Mouse (Mus musculus) neural tube, embryonic 14.5 days (tissue): Measurements from ENCODE around the gene Mllt6. TPM values are rescaled to one million over a fixed set of nuclear protein-coding genes. Genes with fewer than 3 reads are reported as not detected.

Source experiments
- ATAC-seq: fragments of 200-750 bp; cut with Nextera tagmentation; 2 replicates; pipeline ENCODE4 v1.8.0; 2017; ENCODE audit warnings: low read depth, mild to moderate bottlenecking, moderate TSS enrichment, moderate library complexity
- H3K27ac ChIP-seq: fragments of 300-500 bp; sonication (generic); 2 replicates; pipeline ENCODE4 v1.5.1; 2014; ENCODE audit warnings: low read depth, mild to moderate bottlenecking, control low read depth, low read length, moderate library complexity, mixed read lengths
- H3K27me3 ChIP-seq: fragments of 300-500 bp; sonication (generic); 2 replicates; pipeline ENCODE4 v1.6.1; 2014; ENCODE audit warnings: low read length; ENCODE audit not compliant: control insufficient read depth, insufficient read depth
- H3K36me3 ChIP-seq: fragments of 300-500 bp; sonication (generic); 2 replicates; pipeline ENCODE4 v1.6.1; 2014; ENCODE audit warnings: low read length, mixed read lengths; ENCODE audit not compliant: control insufficient read depth, insufficient read depth
- H3K4me1 ChIP-seq: fragments of 300-500 bp; sonication (generic); 2 replicates; pipeline ENCODE4 v1.6.1; 2014; ENCODE audit warnings: low read length; ENCODE audit not compliant: control insufficient read depth, insufficient read depth
- H3K4me2 ChIP-seq: fragments of 300-500 bp; sonication (generic); 2 replicates; pipeline ENCODE4 v1.6.1; 2014; ENCODE audit warnings: mild to moderate bottlenecking, low read depth, low read length, control low read depth
- H3K4me3 ChIP-seq: fragments of 300-500 bp; sonication (generic); 2 replicates; pipeline ENCODE4 v1.5.1; 2014; ENCODE audit warnings: low read depth, low read length, control low read depth, mixed read lengths
- H3K9ac ChIP-seq: fragments of 300-500 bp; sonication (generic); replicated peaks from 2 replicates; pipeline ENCODE4 v1.6.1; 2014; ENCODE audit warnings: low read depth, mild to moderate bottlenecking, control low read depth, low read length, mixed read lengths
- H3K9me3 ChIP-seq: fragments of 300-500 bp; sonication (generic); 2 replicates; pipeline ENCODE4 v1.6.1; 2016; ENCODE audit warnings: low read length; ENCODE audit not compliant: control insufficient read depth
- WGBS: fragments of 180-500 bp; shearing (Covaris S2); extraction: QIAGEN DNeasy Blood & Tissue Kit; methylation state at CpG from one replicate; pipeline ENCODE4 v1.1.7; 2014; 5-methylcytosine and 5-hydroxymethylcytosine counted together
- polyA plus RNA-seq: library from polyadenylated mRNA; unstranded; fragments of >200 nt; fragmentation: Nextera tagmentation; extraction: Ambion mirVana; gene quantifications from 2 replicates; pipeline ENCODE4 v1.2.1, GENCODE M21; 2014

The Mllt6 gene
- polyA plus RNA-seq, result 4.7 and 5.1 TPM in 2 replicates

DNA sequence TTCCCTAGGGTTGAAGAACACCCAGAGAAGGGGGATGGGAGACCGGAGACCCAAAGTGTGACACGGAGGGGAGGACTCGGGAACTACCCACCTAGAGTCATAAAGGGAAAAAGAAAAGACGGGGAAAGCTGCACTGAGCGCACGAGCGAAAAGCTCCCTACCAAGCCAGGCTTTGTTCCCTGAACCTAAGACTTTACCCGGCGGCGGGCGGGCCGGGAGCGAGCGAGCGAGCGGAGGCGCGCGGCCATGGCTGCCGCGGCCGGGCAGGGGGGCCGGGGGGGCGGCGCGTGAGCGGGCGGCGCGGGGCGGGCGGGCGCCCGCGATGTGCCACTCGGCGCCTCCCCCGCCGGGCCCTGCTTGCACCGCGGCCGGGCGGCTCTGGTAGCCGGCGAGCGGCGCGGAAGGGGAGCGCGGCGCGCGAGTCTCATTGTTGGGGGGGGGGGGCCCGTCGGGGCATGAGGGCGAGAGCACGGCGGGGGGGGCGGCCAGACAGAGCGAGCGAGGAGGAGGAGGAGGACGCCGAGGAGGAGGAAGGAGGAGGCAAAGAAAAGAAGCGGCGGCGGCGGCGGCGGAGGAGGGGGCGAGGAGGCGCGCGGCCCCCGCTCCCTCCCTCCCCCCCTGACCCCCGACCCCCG lies at the start of gene Mllt6:
Gene Mllt6 (plus strand): TSS at position 522 of the 635 bp plus-strand sequence.
- H3K27me3 ChIP-seq, result peaks cover 13% of the 10 kb centered on the region
- H3K9ac ChIP-seq, result peak within 1 kb of the TSS; percentile 78
- H3K4me2 ChIP-seq, result peak within 1 kb of the TSS; percentile 83
- peak within 1 kb of the TSS; percentile 82 for H3K4me3 ChIP-seq
- ATAC-seq, result peak; percentile 64
- no peaks in the 10 kb centered on the region for H3K36me3 ChIP-seq
- WGBS, result under 1% methylated on average over 26 of the region's 76 CpGs
- no peaks in the 10 kb centered on the region for H3K9me3 ChIP-seq
- H3K4me1 ChIP-seq, result peaks cover 25% of the 10 kb centered on the region
- peak within 1 kb of the TSS; percentile 80 for H3K27ac ChIP-seq

DNA sequence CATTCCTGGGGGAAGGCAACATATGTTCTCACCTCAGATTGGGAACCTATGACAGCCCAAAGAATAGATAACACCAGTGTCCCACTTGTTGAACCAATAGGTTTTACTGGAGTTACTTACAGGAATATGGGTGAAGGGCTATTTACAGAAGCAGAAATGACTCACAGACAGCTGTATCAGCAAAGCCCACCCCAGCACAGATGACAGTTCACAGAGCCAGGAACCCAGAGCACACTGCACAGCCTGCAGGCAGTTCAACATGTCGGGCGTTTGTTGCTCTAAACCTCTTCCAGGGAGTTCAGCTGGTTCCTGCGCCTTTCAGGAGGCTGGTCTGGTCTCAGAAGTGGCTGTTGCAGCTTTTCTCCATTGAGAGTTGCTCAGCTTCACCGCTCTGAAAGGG lies 47.9 kb upstream of the Mllt6 start:
- Histone ChIP-seq H3K4me2 (no peak overlapping the region), H3K9ac (no peak overlapping the region), H3K27me3 (no peaks in the 10 kb centered on the region), H3K9me3 (no peaks in the 10 kb centered on the region), H3K4me1 (no peaks in the 10 kb centered on the region), H3K36me3 (no peaks in the 10 kb centered on the region), H3K4me3 (no peak overlapping the region), H3K27ac (no peak overlapping the region)
- WGBS, result 89% methylated on average over 4 of the region's 4 CpGs
- no peak for ATAC-seq

- Histone ChIP-seq H3K27ac (no peak overlapping the region), H3K36me3 (no peaks in the 10 kb centered on the region), H3K27me3 (0 out of 2 replicates have a peak, but pooled peaks cover under 1% of the 10 kb centered on the region), H3K9ac (no peak overlapping the region), H3K9me3 (no peaks in the 10 kb centered on the region), H3K4me3 (no peak overlapping the region), H3K4me2 (no peak overlapping the region), H3K4me1 (no peaks in the 10 kb centered on the region)
- no peak for ATAC-seq
- WGBS, result 59% methylated on average over 11 of the region's 11 CpGs
Measured at GRCm38 (mm10) chr11:97618368-97618767, 44.8 kb upstream of the Mllt6 start.

DNA sequence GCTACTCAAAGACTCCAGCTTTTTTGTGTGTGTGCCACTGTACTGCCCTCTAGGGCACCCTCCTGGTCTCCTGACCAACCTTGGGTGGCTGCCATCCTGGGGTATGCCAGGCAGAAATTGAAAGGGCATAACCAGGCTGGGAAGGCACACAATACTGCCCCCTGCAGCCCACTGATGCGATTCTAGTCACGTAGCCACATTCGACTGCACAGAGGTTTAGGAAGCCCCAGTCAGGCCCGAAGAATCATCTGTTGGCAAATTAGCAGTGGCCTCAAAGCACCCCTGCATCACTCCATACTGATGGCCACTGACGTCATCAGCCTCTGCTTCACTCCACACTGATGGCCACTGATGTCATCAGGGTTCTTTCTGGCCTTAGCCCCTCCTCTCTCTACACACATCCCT lies 43.8 kb upstream of the Mllt6 start:
- Histone ChIP-seq H3K4me2 (no peak overlapping the region), H3K27me3 (0 out of 2 replicates have a peak, but pooled peaks cover 2% of the 10 kb centered on the region), H3K9ac (no peak overlapping the region), H3K27ac (no peak overlapping the region), H3K9me3 (no peaks in the 10 kb centered on the region), H3K4me1 (no peaks in the 10 kb centered on the region), H3K4me3 (no peak overlapping the region), H3K36me3 (no peaks in the 10 kb centered on the region)
- WGBS, result 48% methylated on average over 5 of the region's 5 CpGs
- no peak; the same call in 1 of the 2 replicates for ATAC-seq

DNA sequence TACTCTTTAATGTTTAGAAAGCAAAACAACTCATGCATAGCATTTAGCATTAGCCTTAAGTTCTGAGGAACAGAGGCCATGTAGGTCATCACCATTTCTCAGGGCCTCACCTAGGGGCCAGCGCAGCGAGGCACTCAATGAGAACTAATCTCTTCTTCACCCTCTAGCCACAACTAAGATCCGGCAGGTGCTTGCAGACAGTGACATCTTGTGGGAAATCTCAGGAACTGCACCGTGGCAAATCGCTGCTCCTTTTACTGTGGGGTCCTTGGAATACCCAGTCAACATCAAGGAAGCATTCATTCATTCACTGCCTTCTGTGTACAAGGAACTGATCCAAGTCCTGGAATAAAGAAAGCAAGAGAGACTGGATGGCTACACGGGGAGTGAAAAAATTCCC lies 40.8 kb upstream of the Mllt6 start:
- peaks cover 7% of the 10 kb centered on the region; the same call in 1 of the 2 replicates for H3K4me1 ChIP-seq
- H3K9me3 ChIP-seq, result no peaks in the 10 kb centered on the region
- H3K4me3 ChIP-seq, result no peak overlapping the region
- no peak overlapping the region for H3K27ac ChIP-seq
- peaks cover 15% of the 10 kb centered on the region for H3K27me3 ChIP-seq
- no peaks in the 10 kb centered on the region for H3K36me3 ChIP-seq
- H3K4me2 ChIP-seq, result no peak overlapping the region
- WGBS, result 2% methylated on average over 6 of the region's 6 CpGs
- H3K9ac ChIP-seq, result no peak overlapping the region
- ATAC-seq, result peak; percentile 44; the same call in 1 of the 2 replicates

DNA sequence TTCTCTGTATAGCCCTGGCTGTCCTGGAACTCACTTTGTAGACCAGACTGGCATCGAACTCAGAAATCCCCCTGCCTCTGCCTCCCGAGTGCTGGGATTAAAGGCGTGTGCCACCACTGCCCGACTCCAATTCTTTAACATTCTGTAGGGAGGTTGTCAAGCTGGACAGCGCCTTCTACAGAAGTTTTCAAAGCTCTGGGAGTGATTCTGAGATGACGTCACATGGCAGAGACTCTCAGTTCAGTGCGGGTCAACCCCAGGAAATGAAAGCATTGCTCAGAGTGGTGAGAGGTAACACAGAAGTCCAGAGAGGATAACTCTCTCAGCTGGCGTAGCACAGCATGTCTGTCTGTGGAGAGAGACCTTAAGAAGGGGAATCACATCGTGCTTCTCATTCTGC lies 40.0 kb upstream of the Mllt6 start:
- no peak overlapping the region for H3K9ac ChIP-seq
- H3K9me3 ChIP-seq, result no peaks in the 10 kb centered on the region
- no peak for ATAC-seq
- no peaks in the 10 kb centered on the region for H3K36me3 ChIP-seq
- no peak overlapping the region for H3K4me3 ChIP-seq
- H3K27ac ChIP-seq, result no peak overlapping the region
- peaks cover 22% of the 10 kb centered on the region for H3K27me3 ChIP-seq
- peaks cover 14% of the 10 kb centered on the region for H3K4me1 ChIP-seq
- H3K4me2 ChIP-seq, result no peak overlapping the region
- 65% methylated on average over 9 of the region's 9 CpGs for WGBS

GRCm38 (mm10) chr11:97625551-97625950 lies 37.7 kb upstream of the Mllt6 start:
- 79% methylated on average over 5 of the region's 5 CpGs for WGBS
- Histone ChIP-seq H3K36me3 (no peaks in the 10 kb centered on the region), H3K4me2 (no peak overlapping the region), H3K27ac (no peak overlapping the region), H3K27me3 (peaks cover 41% of the 10 kb centered on the region), H3K9ac (no peak overlapping the region), H3K9me3 (no peaks in the 10 kb centered on the region), H3K4me3 (no peak overlapping the region), H3K4me1 (peaks cover 20% of the 10 kb centered on the region)
- no peak for ATAC-seq

GRCm38 (mm10) chr11:97626431-97626830 lies 36.8 kb upstream of the Mllt6 start:
- peaks cover 20% of the 10 kb centered on the region for H3K4me1 ChIP-seq
- H3K36me3 ChIP-seq, result no peaks in the 10 kb centered on the region
- no peak overlapping the region for H3K9ac ChIP-seq
- peaks cover 50% of the 10 kb centered on the region for H3K27me3 ChIP-seq
- H3K4me3 ChIP-seq, result no peak overlapping the region
- H3K9me3 ChIP-seq, result no peaks in the 10 kb centered on the region
- no peak for ATAC-seq
- H3K4me2 ChIP-seq, result no peak overlapping the region
- no peak overlapping the region for H3K27ac ChIP-seq
- WGBS, result 8% methylated on average over 13 of the region's 13 CpGs

GRCm38 (mm10) chr11:97626850-97627249 lies 36.4 kb upstream of the Mllt6 start:
- Histone ChIP-seq H3K9me3 (no peaks in the 10 kb centered on the region), H3K36me3 (no peaks in the 10 kb centered on the region)
- no peak for ATAC-seq

More at GRCm38 (mm10) chr11:97626850-97627249, 36.4 kb upstream of the Mllt6 start:
- no peak overlapping the region for H3K4me3 ChIP-seq
- WGBS, result 8% methylated on average over 10 of the region's 10 CpGs
- H3K27ac ChIP-seq, result no peak overlapping the region
- no peak overlapping the region for H3K9ac ChIP-seq
- H3K4me1 ChIP-seq, result peaks cover 20% of the 10 kb centered on the region
- H3K4me2 ChIP-seq, result no peak overlapping the region
- peaks cover 53% of the 10 kb centered on the region for H3K27me3 ChIP-seq
